ENCODE assay signal across 25 mouse cellular contexts in the genomic region with DNA sequence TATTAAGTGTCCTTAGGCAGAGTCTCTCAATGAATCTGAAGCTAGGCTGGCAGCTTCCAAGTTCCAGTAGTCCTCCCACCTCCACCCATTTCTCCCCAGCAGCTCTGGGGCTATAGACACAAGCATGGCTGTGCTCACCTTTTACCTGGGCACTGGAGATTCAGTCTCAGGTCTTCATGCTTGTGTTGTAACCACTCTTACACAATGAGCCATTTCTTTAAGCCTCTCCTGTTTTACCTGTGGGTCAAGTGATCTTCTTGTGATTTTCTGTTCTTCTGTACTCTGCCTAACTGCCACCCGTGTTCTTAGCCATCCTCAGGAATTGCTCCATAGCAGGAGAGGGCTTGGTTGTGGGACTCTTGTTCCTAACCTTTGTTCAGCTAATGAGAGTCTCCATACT. TPM values are rescaled to one million over a fixed set of nuclear protein-coding genes. Genes with fewer than 3 reads are reported as not detected.
DNase-seq lines count a peak whose midpoint lies in the region; ATAC-seq lines count a peak whose summit lies in the region.
"Had no signal": no experiment of that assay in that cellular context is flagged by ENCODE, and none has a peak within 500 bp of the region (broad histone marks: within the 10 kb centered on the region; RNA-seq: fewer than 3 reads in every experiment).

No protein-coding gene starts in this region.

- no peak overlapping the region for H3K4me2 ChIP-seq in lung, embryonic 16.5 days (ENCODE audit: low read depth, low read length)
- H3K4me2 ChIP-seq: embryonic facial prominence, embryonic 13.5 days; embryonic facial prominence, embryonic 15.5 days; forebrain, embryonic 13.5 days; forebrain, embryonic 15.5 days had no signal

- no peak overlapping the region for H3K4me3 ChIP-seq in lung, embryonic 16.5 days (ENCODE audit: low read length)
- H3K4me3 ChIP-seq: embryonic facial prominence, embryonic 13.5 days; embryonic facial prominence, embryonic 15.5 days; erythroblast, embryonic 14.5 days; forebrain, embryonic 13.5 days; forebrain, embryonic 15.5 days had no signal

- peak; percentile 26; the same call in 1 of the 2 replicates for ATAC-seq in lung, embryonic 16.5 days (ENCODE audit: low read depth)
- ATAC-seq: forebrain, embryonic 13.5 days; forebrain, embryonic 15.5 days had no signal

- no peaks in the 10 kb centered on the region for H3K9me3 ChIP-seq in lung, embryonic 16.5 days (ENCODE audit: control insufficient read depth, low read length)
- H3K9me3 ChIP-seq: embryonic facial prominence, embryonic 13.5 days; embryonic facial prominence, embryonic 15.5 days; forebrain, embryonic 13.5 days; forebrain, embryonic 15.5 days had no signal

- H3K9ac ChIP-seq in lung, embryonic 16.5 days (ENCODE audit: low read length): no peak overlapping the region
- H3K9ac ChIP-seq: embryonic facial prominence, embryonic 13.5 days; embryonic facial prominence, embryonic 15.5 days; forebrain, embryonic 13.5 days; forebrain, embryonic 15.5 days had no signal

- H3K27me3 ChIP-seq in lung, embryonic 16.5 days (ENCODE audit: control insufficient read depth, insufficient read depth, low read depth, low read length): no peaks in the 10 kb centered on the region
- H3K27me3 ChIP-seq: embryonic facial prominence, embryonic 13.5 days; embryonic facial prominence, embryonic 15.5 days; forebrain, embryonic 13.5 days; forebrain, embryonic 15.5 days had no signal

- no peaks in the 10 kb centered on the region for H3K4me1 ChIP-seq in lung, embryonic 16.5 days (replicated peaks; ENCODE audit: control insufficient read depth, insufficient read depth, low read length)
- H3K4me1 ChIP-seq: embryonic facial prominence, embryonic 13.5 days; embryonic facial prominence, embryonic 15.5 days; forebrain, embryonic 13.5 days; forebrain, embryonic 15.5 days had no signal

- WGBS in lung, embryonic 16.5 days: 65% methylated on average over 1 of the region's 1 CpGs

- no peak overlapping the region for H3K27ac ChIP-seq in lung, embryonic 16.5 days (ENCODE audit: low read length)
- H3K27ac ChIP-seq: embryonic facial prominence, embryonic 13.5 days; embryonic facial prominence, embryonic 15.5 days; forebrain, embryonic 13.5 days; forebrain, embryonic 15.5 days had no signal

- DNase-seq in lung, postnatal 10 days: no peak
- DNase-seq in lung, postnatal 25 days (ENCODE audit: low spot score): peak; percentile 20
- DNase-seq in lung, postnatal 14 days: no peak
- DNase-seq in fat pad, adult 2 months (ENCODE audit: extremely low read depth, low read depth, low spot score): peak; percentile 95
- DNase-seq in gonadal fat pad, adult 2 months (ENCODE audit: low read depth): peak; percentile 94
- DNase-seq in thymus, postnatal 36 days: no peak
- DNase-seq: adrenal gland, adult 2 months; adrenal gland, postnatal 10 days; adrenal gland, postnatal 25 days; cerebellum, adult 11 months; cerebellum, adult 18-20 months; cerebellum, adult 8-10 months; cerebellum, adult 9-11 months; cerebellum, postnatal 14 days; cerebellum, postnatal 36 days; embryo, embryonic 11 days had no signal

- no peaks in the 10 kb centered on the region for H3K36me3 ChIP-seq in lung, embryonic 16.5 days (ENCODE audit: control insufficient read depth, insufficient read depth, low read length)
- H3K36me3 ChIP-seq: embryonic facial prominence, embryonic 13.5 days; embryonic facial prominence, embryonic 15.5 days; forebrain, embryonic 15.5 days had no signal

RNA-seq across cellular contexts. Expression of a gene that starts 60.0 kb away (rescaled TPM):
- polyA plus RNA-seq in lung, embryonic 16.5 days (2015; fragmentation: Nextera tagmentation; extraction: Ambion mirVana): 0.08 and 0.21 TPM in 2 replicates
- 0.19 TPM in 1 of 2 replicates, not detected in the other for polyA plus RNA-seq in gonadal fat pad, adult 2 months (2012; rRNA removed)
- polyA plus RNA-seq: adrenal gland, adult 2 months; C2C12; embryonic facial prominence, embryonic 11.5 days; embryonic facial prominence, embryonic 13.5 days; erythroblast, embryonic 14.5 days; forebrain, embryonic 11.5 days; forebrain, embryonic 13.5 days; forebrain, embryonic 15.5 days had no signal

Comparison
In these comparisons a context has a peak if more than half of its experiments do, and no peak if none do; other contexts are left out.
1. DNase-seq: peak in lung, postnatal 25 days (single experiment), fat pad, adult 2 months (single experiment) and gonadal fat pad, adult 2 months (single experiment); none in lung, postnatal 10 days (single experiment), lung, postnatal 14 days (single experiment) and thymus, postnatal 36 days (0 of 2).